Mouse (Mus musculus) gastrocnemius, postnatal 4 days (tissue): ENCODE data around the gene Popdc2. TPM values are rescaled to one million over a fixed set of nuclear protein-coding genes. Genes with fewer than 3 reads are reported as not detected.

Experiments used
- DNase-seq, 2 experiments: peaks; one replicate each; pipeline ENCODE4 v3.0.0; 2021 to 2022; ENCODE audit warnings: low spot score in 2 of 2, mixed read lengths in 2 of 2
- total RNA-seq, 2 experiments: library from RNA; stranded (reverse); gene quantifications; 2 replicates each; pipeline ENCODE4 v1.2.3; 2021

Gene Popdc2
- total RNA-seq, 2 experiments from 2014 or later = 42.5 to 57.1 TPM

DNA sequence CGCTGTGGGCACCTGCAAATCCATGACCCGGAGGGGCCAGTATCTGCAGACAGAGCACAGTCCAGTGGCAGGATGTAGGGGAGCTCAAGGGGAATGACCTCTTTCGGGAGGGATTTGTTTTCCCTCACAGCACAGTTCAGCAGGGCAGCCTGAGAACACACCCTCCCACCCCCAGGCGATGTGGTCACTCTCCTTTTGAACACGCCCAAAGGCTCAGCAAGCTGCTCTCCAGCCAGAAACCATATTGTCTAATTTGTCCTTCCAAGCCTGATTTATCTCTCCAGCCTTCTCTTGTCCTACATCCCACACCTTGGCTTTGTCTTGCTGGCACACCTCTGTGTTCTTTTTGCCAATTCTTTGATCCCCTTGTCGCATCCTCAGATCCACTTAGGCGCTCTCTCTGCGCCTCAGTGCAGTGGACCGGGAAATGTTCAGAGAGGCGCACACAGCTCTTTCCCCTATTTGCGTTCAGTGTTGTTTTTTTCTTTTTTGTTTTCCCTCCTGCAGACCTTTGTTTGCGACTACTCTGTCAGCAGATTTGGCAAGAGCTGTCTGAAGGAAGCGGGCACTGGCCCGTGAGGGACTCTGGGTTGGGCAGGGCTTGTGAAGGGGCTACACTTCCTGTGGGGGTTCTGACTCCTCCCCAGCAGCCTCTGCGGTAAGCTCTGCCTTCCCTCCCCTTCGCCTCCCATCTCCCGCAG, 37.7 kb downstream of the Popdc2 start:
- DNase-seq = peak in 1 of 2 experiments; percentile 53

DNA sequence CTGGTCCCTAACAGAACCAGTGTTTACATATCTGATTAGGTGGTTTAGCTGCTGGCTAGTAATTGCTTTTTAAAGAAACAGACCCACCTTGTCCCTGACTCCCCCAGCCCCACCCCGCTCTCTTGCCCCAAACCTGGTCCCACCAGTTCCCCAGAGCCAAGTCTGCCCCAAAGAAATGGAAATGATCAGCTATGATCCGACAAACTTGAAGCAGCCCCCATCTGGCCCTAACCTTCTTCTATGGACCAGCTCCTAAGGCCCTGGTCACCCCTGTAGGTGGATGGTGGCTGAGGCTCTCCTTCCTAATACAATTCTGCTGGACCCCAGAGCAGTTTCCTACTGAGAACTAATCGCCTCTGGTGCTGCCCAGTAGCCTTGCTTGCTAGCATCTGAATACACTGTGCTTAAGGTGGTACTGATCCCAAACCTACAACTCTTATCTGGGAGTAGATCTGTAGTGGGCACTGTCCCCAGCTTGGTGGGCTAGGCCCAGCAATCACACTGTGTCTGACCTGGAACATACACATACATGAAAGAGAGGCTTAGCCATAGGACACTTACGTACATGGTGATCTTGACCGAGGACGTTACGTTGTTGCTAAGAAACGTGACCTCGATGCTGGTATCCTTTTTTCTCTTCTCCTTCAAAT, 38.4 kb downstream of the Popdc2 start:
- no peak for DNase-seq

DNA sequence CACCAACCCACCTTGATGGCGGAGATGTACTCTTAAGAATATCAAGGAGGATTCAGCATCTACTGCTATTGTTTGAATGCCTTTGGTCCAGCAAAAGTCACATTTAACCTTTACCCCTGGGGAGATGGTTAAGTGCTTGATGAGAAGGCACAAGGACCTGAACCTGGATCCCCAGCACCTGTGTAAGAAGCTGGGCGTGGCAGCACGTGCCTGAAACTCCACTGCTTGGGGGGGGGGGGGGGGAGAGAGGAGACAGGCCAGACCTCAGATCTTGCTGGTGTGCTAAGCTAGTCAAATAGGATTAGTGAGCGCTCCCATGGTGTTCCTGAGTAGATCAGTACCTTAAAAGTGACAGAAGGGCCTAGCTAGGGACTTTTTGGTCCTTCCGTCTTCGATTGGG, 39.5 kb downstream of the Popdc2 start:
- no peak for DNase-seq

DNA sequence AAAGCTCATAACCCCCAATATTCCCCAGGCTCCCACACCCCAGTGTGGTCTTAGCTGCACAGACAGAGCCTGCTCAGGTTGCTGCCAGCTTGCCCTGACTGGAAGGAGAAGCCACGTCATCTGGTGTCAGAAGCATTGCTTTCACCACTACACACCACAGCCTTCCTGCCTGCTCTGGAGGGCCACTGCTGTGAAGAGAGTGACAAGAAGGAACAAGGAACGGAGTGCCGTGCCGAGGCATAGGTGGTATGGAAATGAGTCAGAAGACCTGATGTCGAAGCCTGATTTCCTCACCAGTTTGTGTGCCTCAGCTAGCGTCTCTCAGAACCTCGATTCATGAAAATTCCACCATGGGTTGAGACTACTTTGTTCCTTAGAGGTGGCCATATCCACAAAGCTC, 41.6 kb downstream of the Popdc2 start:
- no peak for DNase-seq

DNA sequence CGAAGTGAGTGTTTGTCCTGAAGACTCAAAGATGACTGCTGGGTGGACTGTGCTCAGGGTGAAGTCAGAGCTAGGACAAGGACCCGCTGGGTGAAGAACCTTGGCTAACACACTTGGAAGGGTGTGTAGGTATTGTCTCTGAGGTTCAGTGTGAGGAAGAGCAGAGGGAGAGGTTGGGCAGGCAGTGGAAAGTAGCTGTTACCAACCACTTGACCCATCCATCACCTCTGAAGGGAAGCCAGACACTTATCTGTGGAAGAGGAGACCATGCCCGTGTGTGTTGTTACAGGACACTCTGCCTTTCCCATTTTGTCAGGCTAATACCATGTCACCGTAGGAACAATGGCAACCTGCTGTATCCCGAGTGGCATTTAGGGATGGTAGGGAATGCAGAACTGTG, 44.3 kb downstream of the Popdc2 start:
- no peak for DNase-seq

DNA sequence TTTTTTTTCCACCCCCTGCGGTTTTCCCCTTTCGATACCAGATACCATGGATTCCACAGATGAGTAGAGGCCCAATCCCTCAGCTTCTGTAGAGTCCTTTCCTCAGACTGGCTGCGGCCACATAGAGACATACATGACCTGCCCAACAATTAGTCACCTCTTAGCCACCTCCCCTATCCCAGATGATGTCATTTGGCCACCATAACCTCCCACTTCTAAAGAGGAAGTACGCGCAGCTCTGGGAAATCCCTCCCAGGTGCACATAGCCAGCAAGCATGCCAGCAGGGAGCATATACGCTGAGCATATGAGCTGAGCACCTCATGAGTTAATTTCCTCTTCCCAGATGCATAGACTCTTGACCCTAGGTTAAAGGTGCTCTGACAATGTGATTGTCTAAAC, 44.7 kb downstream of the Popdc2 start:
- DNase-seq = no peak

DNA sequence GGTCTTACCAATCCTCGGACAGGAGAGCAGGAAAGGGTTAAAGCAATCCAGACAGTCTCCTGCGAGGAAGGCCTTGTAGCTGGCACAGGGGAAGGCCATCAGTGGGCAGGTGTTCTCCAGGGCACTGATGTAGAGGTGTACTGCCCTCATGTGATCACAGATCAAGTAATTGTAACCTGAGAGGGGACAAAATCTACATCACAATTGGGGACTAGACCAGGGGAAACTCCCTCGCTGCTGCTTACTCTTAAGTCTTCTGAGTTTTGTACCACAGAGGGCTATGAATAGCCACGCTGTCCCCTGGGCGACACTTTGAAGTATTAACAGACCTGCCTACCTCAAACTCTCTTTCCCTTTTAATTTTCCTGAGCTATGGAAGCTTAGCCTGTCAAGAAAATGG, 45.6 kb downstream of the Popdc2 start:
- no peak for DNase-seq

DNA sequence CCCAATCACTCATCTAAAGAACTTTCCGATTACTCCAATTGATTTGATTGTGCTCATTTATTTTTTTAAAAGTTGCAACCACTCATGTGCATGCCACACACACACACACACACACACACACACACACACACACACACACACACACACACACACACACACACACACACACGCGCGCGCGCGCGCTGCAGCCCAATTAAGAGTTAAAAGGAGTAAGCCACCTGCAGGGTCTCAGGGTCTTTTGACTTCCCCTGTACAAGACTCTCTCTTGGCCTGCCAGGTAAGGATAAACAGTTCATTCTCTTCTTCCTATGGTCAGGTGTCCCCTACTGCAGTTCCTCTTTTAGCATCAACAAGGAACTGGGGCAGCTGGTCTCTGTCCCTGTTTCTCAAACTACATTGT, 46.4 kb downstream of the Popdc2 start:
- DNase-seq = no peak

DNA sequence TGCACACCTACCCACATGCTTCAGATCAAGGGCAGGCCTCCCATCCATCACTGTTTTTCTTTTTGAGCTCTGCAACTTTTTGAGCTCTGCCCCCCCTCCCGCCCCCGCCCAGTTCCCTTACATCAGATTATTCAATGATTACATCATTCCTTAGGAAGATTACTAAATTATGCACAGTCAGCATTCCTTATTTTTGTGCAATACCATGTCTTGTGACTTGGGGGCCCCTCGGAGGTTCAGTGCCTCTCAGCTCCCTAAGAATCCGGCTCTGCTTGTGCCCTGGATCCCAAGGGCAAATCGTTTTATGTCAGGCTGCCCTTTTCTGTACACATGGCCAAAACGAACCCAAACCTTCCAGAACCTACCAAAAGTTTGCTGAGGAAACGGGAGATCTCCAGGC, 52.9 kb downstream of the Popdc2 start:
- DNase-seq = no peak

DNA sequence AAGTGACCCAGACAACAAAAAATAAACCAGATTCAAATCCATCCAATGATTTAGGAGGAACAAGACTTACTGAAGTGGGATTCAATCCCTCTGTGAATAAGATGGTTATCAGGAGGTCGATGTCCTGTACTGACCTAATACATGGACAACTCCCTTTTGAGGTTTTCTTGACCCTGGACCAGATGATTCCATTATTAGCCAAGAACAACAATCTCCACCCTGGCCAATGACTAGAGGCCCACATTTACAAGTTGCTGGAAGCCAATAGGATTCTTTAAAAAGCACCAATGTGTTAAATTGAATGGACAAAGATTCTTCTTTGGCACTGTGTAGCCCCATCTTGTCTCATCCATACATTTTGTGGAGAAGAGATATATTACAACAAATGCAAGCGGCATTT, 63.4 kb downstream of the Popdc2 start:
- no peak for DNase-seq

DNA sequence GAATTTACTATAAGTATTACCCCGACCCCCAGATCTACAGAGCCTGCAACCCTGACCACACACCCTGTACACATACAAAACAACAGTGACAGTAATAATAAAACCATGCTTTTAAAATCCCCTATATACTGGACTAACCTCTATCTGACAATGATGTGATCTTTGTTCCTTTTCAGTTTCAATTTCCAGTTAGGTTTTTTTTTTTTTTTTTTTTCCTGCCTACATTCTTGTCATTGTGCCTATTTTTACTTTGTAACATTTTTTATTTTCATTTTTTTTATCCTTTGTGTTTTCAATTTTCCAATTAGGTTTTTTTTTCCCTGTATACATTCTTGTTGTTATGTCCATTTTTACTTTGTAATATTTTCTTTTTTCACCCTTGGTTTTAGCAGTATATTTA, 63.8 kb downstream of the Popdc2 start:
- DNase-seq = no peak

Other genes starting within 250 kb of the Popdc2 start
- gene Nr1i2, start 67.4 kb upstream of the Popdc2 start, total RNA-seq = under 1 TPM in 1 of 2 experiments, not detected in 1; 0.16 TPM
- under 1 TPM in 1 of 2 experiments, not detected in 1; 0.20 TPM for gene Maats1, start 20.1 kb upstream of the Popdc2 start, total RNA-seq
- gene Cox17, start 15.2 kb upstream of the Popdc2 start, total RNA-seq = 100 to 1,000 TPM; 109 to 129 TPM
- gene Gm21987, start 15.2 kb upstream of the Popdc2 start, total RNA-seq = not detected
- gene Pla1a, start 70.9 kb downstream of the Popdc2 start, total RNA-seq = 1 to 10 TPM; 1.5 to 2.0 TPM
- gene Adprh, start 90.5 kb downstream of the Popdc2 start, total RNA-seq = 10 to 100 TPM; 41.5 to 45.3 TPM
- under 1 TPM; 0.26 to 0.44 TPM for gene Cd80, start 93.4 kb downstream of the Popdc2 start, total RNA-seq
- gene Timmdc1, start 160.5 kb downstream of the Popdc2 start, total RNA-seq = 10 to 100 TPM; 30.8 to 33.5 TPM
- 10 to 100 TPM; 12.7 to 14.8 TPM for gene Poglut1, start 188.0 kb downstream of the Popdc2 start, total RNA-seq
- gene Tmem39a, start 196.5 kb downstream of the Popdc2 start, total RNA-seq = 10 to 100 TPM; 47.4 to 56.4 TPM